Mouse (Mus musculus) MEL (cell line): ENCODE results near the gene Zdhhc8.

Source experiments
- CHD1 ChIP-seq: IDR thresholded peaks from 2 replicates; pipeline ENCODE4 v1.6.1; 2012; ENCODE audit warnings: low read depth, mild to moderate bottlenecking, inconsistent platforms, low read length, improper control_type of control experiment
- CHD2 ChIP-seq: IDR thresholded peaks from 2 replicates; pipeline ENCODE4 v1.6.1; 2011; ENCODE audit warnings: low read length, improper control_type of control experiment
- CTCF ChIP-seq, 3 experiments: IDR thresholded peaks in 2 of 3; conservative IDR thresholded peaks in 1 of 3; 2 replicates each; pipeline ENCODE4 v1.5.1; 2011 to 2012; ENCODE audit warnings: low read length in 3 of 3, low read depth in 2 of 3, mild to moderate bottlenecking in 2 of 3, improper control_type of control experiment in 1 of 3, inconsistent platforms in 1 of 3, mixed read lengths in 1 of 3, moderate library complexity in 1 of 3; ENCODE audit not compliant: control insufficient read depth in 1 of 3, insufficient read depth in 1 of 3, poor library complexity in 1 of 3, severe bottlenecking in 1 of 3
- EP300 ChIP-seq, 2 experiments: IDR thresholded peaks; 2 replicates each; pipeline ENCODE4 v1.6.1; 2011; ENCODE audit warnings: improper control_type of control experiment in 2 of 2, low read length in 2 of 2, low read depth in 1 of 2, mild to moderate bottlenecking in 1 of 2
- GABPA ChIP-seq: IDR thresholded peaks from 2 replicates; pipeline ENCODE4 v1.6.1; 2012; ENCODE audit warnings: low read depth, mild to moderate bottlenecking, inconsistent platforms, low read length, improper control_type of control experiment, moderate library complexity
- GATA1 ChIP-seq: IDR thresholded peaks from 2 replicates; pipeline ENCODE4 v1.6.1; 2011; ENCODE audit warnings: low read depth, low read length, improper control_type of control experiment
- MAFK ChIP-seq: IDR thresholded peaks from 2 replicates; pipeline ENCODE4 v1.6.1; 2011; ENCODE audit warnings: low read depth, mild to moderate bottlenecking, low read length, improper control_type of control experiment, borderline replicate concordance
- POLR2A ChIP-seq, 2 experiments: IDR thresholded peaks; 2 replicates each; pipeline ENCODE4 v1.6.1; 2011 to 2012; ENCODE audit warnings: low read length in 2 of 2, mild to moderate bottlenecking in 2 of 2, control low read depth in 1 of 2, improper control_type of control experiment in 1 of 2, low read depth in 1 of 2, moderate library complexity in 1 of 2; ENCODE audit not compliant: control insufficient read depth in 1 of 2, insufficient read depth in 1 of 2, poor library complexity in 1 of 2
- POLR2AphosphoS2 ChIP-seq: IDR thresholded peaks from 2 replicates; pipeline ENCODE4 v1.6.1; 2011; ENCODE audit warnings: low read length, improper control_type of control experiment
- RCOR1 ChIP-seq: IDR thresholded peaks from 2 replicates; pipeline ENCODE4 v1.6.1; 2012; ENCODE audit warnings: low read depth, mild to moderate bottlenecking, inconsistent platforms, low read length, improper control_type of control experiment
- TAL1 ChIP-seq: IDR thresholded peaks from 2 replicates; pipeline ENCODE4 v1.6.1; 2012; ENCODE audit warnings: mild to moderate bottlenecking, inconsistent platforms, low read length, moderate library complexity, mixed read lengths
- TBP ChIP-seq: IDR thresholded peaks from 2 replicates; pipeline ENCODE4 v1.8.0; 2011; ENCODE audit warnings: low read depth, low read length, improper control_type of control experiment
- USF1 ChIP-seq: IDR thresholded peaks from 2 replicates; pipeline ENCODE4 v1.6.1; 2014; ENCODE audit warnings: low read depth, mild to moderate bottlenecking, inconsistent platforms, low read length, improper control_type of control experiment, moderate library complexity

DNA sequence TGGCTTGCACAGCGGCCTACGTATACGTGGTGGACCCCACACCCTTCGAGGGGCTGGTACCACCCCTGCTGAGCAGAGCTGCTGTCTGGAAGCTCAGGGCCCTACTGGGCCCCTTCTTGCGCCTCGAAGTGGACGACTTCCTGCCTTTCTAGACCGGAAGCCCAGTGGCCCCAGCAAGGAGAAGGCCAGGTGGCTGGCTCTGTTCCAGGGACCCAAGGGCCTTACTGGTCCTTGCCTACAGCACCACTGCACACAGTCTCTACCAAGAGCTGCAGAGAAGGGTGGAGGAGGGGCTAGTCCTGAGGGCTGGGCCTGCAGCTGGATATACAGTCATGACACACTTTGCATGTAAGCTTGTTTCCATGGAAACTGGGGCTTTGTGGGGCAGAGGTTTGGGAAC is 14.9 kb downstream of the Zdhhc8 start:
- TF ChIP-seq POLR2AphosphoS2 (no peak), CTCF (IDR thresholded peaks at IDR 0.05 in 2 of 3, conservative IDR thresholded peaks at IDR 0.05 in 1 of 3; ENCODE audit: control insufficient read depth in 1 of 3, insufficient read depth in 1 of 3, low read depth in 2 of 3, low read length in 3 of 3, poor library complexity in 1 of 3, severe bottlenecking in 1 of 3) (no peak), CHD2 (no peak), RCOR1 (no peak), GABPA (no peak), EP300 (IDR thresholded peaks at IDR 0.05; ENCODE audit: low read depth in 1 of 2, low read length in 2 of 2) (no peak), TBP (no peak), TAL1 (no peak), MAFK (no peak), GATA1 (no peak), USF1 (no peak), POLR2A (IDR thresholded peaks at IDR 0.05; ENCODE audit: control insufficient read depth in 1 of 2, insufficient read depth in 1 of 2, low read depth in 1 of 2, low read length in 2 of 2, poor library complexity in 1 of 2) (no peak), CHD1 (no peak)
